Mouse (Mus musculus): Measurements from ENCODE around the gene Arsb.

GRCm38 (mm10) chr13:93771588-93772278 lies at the start of gene Arsb:
- TF ChIP-seq EP300 (optimal IDR thresholded peaks at IDR 0.05): no peak
- peak; percentile 78 for TF ChIP-seq CTCF (IDR thresholded peaks at IDR 0.05; ENCODE audit: low read depth)

Measured in stomach, postnatal 0 days (tissue).